Mouse (Mus musculus) gonadal fat pad, adult 2 months (tissue): ENCODE data around the gene Mmd. TPM values are rescaled to one million over a fixed set of nuclear protein-coding genes. Genes with fewer than 3 reads are reported as not detected.

ENCODE experiments used
- DNase-seq: peaks from one replicate; pipeline ENCODE4 v3.0.0-alpha.2; 2012; ENCODE audit warnings: low read depth
- polyA plus RNA-seq: library from polyadenylated mRNA; depleted of rRNA; stranded (reverse); fragments of >200 nt; gene quantifications from 2 replicates; pipeline ENCODE4 v1.2.3, GENCODE M21; 2012; rRNA removed

Mmd gene
- polyA plus RNA-seq, result 224 and 393 TPM in 2 replicates

DNA sequence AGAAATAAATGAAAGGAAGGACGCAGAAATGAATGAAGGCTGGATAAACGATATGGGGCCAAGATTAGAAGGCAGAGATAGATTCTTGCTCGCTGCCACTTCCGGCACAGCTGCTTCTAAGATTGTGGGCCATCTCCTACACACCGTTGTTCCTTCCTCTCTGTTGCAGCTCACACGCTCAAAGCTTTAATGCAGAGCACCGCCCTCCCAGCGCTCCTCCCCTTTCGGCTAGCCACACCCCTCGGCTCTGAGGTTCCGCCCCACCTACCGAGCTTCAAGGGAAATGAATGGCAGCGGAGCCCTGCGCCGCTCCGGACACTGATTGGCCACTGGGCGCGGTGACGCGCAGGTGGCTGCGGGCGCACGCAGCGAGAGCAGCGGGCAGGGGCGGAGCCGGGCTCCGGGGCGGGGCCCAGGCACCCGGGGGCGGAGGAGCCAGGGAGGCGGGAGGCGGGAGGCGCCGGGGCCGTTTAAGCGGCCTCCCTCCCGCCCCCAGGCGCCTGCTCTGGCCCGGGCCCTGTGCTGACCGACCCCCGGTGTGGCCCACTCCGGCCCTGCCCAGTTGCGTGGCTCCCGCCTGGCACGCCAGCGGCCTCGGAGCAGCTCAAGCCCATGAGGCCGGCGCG lies at the start of gene Mmd:
Mmd (plus strand) TSS at position 432 of the 626 bp plus-strand sequence.
- peak; percentile 87 for DNase-seq

DNA sequence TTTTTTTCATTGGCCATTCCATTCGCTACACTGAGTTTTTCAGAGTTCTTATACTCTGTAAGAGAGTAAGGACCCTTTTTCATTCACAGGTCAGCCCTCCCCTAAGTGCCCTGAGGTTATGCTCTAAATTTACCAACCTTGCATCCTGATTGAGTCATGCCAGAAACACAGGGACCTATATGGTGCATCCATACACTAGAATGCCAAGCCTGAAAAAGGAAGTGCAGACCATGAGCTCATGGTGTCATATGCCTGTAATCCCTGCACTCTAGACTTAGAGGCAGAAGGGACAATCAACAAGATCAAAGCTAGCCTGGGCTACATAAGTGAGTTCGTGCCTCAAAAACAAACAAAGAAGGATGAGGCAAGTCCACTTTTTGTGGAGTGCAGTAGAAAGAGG lies 48.4 kb upstream of the Mmd start:
- no peak for DNase-seq

DNA sequence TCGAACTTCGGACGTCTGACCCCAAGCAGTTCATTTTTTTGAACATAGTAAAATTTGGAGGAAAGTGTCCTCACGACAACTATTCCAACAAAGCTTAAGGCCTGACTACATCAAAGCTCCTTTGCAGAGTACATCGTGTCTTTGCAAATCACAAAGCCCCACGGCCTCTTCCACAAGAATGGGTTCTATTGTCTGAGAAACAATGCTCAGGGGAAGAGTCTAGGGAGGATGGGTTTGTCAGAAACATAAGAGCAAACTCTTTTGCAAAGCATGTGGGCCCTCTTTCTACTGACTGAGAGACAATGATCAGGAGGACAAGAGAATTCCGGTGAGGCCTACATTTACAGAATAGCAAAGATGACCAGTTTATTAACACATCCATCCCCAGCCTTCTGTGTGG lies 35.0 kb upstream of the Mmd start:
- DNase-seq, result no peak

DNA sequence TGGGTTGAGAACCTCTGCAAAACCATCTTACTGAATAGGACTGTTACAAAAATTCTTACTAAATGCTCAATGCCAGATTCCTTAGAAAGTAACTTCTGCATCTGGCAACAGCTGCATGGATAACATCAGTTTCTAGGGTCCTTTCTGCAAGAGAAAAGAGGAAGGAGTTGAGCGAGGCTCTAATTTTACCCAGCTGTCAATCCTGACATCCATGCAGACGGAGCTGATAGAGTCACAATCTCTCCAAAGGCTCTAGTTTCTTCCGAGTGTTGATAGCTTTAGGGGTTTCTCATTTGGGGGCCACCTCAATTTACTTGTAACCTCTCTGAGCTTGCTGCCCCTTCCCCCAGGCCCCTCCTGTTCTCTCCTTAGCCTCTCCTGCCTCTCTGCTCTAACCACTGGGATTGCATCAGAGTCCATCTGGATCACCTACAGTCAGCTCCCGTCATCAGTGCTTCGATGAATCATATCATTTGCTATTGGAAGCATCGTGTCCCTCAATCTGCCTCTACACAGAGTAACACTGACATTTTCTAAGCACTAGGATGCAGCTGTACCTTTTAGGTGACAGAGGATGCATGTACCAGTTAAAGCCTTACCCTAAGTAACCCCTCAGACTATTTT lies 29.1 kb upstream of the Mmd start:
- no peak for DNase-seq

DNA sequence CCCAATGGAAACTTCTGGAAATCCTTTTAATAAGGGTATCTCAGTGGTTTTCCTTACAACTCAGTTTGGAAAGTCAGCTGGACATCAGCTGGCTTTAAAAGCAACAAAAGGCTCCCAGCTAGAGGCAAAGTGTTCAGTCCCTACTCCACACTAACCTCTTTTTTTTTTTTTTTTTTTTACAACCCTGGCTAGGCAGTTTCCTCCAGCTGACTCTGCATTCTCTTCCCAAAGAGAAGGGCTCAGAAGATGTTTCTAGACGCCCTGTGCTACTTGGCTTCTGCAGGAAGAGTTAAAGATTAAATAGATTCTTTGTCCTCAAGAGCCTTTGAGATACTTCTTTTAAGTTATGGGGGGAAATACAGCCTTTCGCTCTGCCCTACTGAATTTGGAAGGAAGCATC lies 28.5 kb upstream of the Mmd start:
- no peak for DNase-seq

DNA sequence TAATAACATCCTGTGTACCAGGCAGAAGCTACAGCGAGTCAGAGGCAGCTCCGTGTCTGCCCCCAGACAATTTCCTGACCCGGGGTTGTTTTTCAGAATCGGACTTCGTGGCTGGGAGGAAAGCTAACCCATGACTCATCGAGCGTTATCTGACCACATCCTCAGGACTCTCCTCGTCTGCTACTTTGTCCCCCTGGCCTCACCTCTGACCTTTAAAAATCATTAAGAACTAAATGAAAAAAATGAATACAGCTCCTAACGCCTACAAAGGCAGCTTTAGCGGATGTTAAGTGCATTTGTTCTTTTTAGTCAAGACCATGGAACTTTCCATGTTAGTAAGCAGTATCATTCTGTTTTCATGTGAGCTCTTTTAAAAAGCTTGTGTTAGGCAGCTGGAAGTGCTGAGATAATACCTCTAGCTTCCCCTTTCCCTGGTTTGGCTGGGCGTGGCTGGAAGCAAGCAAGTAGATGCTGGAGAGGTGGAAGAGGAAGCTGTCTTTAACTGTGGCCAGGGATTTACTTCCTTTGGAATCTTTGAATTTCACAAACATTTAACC lies 24.3 kb upstream of the Mmd start:
- no peak for DNase-seq

DNA sequence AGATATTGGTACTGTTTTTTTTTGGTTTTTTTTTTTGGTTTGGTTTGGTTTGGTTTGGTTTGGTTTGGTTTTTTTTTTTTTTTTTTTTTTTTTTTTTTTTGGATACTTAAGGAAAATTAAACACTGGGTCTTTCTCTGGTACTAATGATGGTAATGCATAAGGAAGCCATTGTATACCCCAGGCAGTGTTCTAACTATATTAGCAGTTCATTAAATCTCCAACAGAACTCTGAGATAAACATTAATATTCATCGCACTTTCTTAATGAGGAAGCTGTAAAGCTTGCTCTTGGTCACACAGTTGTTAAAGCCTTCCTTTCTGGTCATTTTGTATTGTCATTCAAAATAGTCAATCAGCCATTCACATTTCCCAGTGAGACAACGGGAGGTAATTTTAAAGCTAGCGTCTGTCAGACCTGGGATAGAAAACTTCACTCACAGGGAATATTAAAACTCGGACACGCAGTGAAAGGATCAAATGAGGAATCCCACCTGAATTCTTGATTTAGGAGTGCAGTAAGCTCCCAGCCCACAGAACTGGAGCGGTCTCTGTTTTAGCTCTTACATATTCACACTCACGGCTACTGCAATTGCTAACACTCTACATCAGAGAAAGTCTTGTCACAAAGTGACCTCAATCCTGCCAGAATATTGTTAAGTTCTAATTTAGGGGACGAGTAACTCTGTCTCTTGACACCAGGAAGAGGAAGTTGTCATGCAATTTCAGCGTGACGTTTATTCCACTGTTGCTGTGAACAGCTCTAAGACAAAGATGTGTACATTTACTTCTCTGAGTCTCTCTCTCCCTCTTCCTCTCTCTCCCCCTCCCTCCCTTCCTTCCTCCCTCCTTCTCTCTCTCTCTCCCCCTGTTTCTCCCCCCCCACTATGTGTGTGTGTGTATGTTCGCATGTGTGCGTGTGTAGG lies 22.0 kb upstream of the Mmd start:
- no peak for DNase-seq

DNA sequence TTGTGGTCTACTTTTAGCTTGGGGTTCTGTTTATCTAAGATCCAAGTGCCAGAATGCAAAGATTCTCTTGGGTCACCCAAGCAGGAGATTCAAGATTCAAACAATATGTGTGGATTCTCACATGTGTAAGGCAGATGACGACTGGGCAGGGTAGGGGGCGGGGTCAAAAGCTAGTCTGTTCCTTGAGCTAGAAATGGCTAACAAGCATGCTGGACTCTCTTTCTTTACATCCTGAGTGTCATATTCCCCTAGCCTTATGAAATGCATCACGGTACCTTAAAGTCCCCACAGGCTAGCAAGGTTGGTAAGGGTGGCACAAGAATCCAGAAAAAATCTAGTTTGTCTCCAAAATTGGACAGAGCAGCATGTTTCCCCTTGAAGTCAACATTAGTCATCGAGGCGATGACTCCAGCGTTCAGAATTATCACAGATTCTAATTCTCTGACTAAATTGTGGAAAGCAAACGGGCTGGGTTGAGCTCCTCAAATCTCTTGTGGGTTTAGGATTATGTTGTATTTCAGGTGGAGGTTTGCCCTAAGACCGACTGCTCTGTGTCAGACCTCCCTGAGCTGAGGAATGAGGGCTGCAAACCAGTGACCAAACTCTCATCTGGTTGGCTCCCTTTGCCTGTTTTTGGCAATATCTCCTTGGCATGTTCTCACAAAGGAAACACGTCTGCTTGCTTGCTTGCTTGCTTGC lies 20.9 kb upstream of the Mmd start:
- DNase-seq, result no peak

DNA sequence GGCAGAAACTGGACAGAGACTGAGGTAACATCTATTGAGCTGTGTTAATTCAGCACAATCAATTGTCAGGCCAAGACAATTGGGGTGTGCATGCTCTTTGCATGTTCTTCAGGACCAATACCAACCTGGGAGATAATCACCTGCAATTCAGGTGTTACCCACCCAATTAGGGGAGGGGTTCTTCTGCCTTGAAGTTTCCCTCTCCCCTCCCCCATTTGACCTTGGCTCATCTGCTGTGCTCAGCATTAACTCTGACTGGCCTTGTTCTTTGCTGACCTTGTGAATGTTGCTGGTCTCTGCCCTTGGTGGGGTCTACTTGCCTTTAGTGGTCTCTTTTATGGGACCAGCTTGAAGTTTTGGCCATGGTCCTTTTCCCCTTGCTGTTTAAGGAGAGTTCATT lies 19.5 kb upstream of the Mmd start:
- DNase-seq, result no peak

DNA sequence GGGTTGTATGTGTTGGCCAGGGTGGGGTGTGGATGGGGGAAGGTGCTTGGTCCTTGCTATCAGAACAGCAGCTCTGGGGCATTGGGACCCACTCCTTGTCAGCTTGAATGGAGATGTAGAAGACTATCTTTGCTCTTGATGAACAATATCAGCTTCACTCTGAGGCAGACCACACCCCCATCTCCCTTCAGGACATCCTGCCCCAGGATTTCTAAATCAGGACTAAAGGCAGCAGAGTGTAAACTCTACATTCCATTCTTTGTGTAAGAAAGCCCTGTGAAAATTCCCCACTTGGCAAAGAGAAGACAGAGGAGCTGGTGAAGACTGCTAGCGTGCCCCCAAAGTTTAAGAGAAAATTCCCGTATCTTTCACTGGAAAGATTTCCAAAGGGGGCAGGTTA lies 18.6 kb upstream of the Mmd start:
- no peak for DNase-seq

DNA sequence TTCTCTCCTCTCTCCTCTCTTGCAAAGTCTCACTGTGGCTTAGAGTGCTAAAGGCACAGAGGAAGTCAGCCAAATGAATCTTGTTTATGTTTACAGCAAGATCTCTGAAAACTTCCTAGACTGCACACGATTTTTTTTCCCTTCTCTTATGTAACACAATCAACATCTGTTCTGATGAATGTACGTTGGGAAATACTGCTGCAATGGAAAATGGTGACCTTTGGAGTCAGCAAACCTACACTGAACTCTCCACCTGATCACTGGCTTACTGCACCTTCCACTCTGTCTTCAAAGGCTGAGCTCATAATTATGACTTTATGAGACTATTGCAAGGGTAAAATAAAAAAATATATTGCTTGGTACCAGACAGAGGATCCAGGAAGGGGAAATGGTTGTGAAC lies 17.6 kb upstream of the Mmd start:
- no peak for DNase-seq

DNA sequence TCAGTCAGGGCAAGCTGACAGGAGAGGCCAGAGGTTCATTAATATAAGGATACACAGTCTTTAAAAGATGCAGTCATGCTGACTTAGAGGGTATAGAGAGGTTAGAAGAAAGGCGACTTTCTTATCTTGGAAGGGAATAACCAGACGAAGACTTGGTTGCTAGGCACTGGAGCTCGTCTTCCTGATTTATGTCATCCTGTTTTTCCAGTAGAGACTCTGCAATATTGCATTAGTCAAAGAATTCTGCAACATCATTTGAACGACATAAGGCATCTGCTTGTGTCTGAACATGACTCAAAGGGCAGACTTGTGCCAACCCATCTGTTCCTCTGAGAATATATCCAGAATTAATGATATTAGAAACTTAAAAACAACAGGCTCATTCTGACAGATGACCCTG lies 16.6 kb upstream of the Mmd start:
- DNase-seq, result no peak

DNA sequence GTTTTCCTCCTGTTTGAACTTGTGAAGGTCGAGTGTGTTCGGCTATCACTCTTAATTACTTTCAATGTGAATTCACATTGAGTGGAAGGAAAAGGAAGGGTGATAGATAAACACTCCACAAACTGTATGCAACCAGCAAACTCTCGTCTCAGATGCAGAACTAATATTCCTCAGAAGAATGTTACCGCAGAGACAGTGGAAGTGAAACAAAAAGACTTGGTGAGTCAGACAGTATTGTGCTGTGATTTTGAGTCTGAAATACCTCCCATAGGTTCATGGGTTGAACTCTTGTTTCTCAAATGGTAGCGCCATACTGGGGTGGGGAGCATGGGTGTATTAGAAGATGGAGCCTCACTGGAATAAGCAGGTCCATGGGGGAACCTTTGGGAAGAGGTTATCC lies 14.0 kb upstream of the Mmd start:
- DNase-seq, result no peak

DNA sequence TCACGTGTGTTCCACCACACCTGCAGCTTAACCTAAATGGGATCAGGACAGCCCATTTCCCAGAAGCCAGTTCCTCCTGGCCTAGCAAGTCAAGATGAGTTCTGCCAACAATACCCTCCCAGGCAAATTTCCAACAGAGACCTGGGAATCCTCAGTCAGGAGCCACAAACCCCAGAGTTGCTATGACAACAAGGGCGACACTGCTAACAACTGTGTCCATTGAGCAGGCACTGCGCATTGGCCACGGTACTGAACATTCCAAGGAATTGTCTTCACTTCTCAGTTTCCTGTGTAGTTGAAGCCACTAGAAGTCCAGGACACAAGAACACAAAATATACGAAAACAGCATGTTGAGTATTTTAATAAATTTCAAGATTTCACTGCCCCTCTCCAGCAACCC lies 11.6 kb upstream of the Mmd start:
- no peak for DNase-seq

DNA sequence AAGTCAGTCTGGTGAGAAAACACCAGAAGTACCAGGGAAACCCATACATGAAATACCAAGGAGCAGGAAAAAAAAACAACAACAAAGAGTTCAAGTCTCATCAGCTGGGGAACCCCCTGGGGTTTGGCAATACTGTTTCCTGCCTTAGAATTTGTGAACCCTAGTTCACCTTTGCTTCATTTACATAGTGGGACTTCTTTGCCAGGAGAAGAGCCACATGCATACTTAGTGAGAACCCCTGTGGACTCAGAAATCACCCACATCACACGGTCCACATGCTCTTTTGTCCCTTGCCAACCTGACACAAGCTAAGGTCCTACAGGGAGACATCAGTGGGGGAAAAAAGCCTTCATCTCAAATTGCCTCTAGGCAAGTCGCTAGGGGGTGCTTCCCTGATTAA lies 10.6 kb upstream of the Mmd start:
- DNase-seq, result no peak

DNA sequence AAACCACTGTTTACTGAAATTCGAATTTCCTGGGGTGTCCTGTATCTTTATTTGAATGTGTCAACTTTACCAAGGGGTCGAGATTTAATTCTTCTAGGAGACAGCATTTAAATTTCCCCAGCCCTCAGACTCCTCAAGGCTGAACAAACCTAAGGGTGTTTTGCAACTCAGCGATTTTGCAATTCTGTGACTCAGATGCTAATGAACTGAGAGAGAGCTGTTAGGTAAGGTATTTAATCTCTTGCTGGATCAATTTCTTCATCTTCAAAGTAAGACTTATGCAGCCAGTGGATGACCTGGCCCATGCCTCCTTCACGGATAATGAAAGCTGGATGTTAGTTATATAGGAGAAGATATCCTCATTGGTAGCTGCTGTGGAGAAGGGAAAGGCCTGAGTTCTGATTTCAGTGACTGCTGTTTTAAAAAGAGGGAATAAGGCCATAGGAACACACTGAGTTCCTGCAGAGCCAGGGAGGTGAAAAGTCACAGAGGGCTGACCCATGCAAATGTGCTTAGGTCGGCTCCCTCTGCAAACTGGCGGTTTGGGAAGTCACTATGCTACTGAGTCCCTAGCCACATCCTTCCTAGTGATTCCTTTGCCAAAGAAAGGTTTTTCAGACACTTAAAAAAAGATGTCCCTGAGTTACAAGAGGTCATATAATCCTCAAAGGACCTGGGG lies 8.5 kb upstream of the Mmd start:
- DNase-seq, result no peak

DNA sequence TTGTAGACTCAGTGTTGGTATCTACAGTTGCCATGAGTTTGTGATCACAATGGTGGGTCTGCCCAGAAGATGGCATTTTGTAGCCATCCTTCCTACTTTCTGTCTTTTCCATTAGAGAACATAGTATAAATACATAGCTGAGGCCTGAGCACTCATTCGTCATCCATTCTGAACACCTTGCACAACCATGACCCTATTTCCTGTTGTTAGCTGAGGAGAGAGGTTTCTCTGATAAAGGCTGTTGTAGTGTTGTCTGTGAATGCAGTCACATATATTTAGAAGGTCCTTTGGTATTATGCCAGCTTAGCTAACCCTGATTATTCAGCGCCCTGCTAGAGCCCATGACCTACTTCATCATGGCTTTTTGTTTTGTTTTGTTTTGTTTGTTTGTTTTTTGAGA lies 7.4 kb upstream of the Mmd start:
- DNase-seq, result no peak

DNA sequence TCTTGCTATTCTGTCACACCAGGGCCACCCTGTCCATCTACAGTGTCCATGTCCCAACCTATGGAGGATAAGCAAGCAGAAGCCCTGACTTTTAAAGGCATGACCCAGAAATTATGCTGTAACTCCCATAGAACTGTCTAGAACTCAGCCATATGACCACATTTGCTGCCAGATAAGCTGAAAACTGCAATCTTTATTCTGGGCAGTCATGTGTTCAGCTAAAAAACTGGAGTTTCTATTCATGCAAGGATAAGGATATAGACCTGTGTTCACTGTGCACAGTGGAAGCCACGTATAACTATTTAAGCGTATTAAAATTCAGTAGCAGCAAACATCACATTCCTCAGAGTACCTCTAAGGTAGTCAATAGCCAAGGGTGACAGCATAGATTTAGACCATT lies 6.0 kb upstream of the Mmd start:
- no peak for DNase-seq

DNA sequence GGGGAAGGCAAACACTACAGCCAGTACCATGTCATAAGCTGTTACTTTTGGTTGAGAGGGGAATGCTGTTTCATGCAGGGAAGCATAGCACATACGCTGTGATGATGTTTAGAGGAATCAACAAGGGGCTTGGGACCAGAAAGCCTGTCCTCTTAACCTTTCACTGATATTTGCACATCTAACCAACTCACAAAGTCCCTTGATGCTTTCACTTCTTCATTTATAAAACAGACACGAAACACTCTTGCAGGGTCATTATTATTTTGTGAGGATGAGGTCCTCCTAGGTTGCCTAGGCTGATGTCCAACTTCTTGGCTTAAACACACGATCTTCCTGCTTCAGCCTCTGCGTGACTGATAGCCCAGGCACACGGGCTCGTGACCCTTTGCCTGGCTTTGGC lies 3.6 kb upstream of the Mmd start:
- no peak for DNase-seq

DNA sequence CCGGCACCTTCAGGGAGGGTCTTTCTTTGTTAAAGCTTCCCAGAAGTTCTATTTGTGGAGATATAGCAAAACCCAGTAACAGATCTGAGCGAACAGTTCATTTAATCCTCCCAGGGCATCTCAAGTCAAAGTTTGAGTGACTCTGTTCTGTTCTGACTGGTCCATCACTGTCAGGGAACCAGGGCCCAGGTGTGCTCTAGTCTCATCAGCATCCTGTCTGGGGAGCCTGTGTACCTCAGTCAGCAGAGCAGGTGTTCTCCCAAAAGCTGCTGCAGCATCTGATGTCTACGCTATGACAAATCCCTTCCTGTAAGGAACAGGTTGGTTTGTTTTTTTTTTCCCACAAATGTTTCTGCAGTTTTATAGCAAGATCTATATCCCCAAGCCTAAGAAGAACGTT lies 2.6 kb upstream of the Mmd start:
- no peak for DNase-seq

DNA sequence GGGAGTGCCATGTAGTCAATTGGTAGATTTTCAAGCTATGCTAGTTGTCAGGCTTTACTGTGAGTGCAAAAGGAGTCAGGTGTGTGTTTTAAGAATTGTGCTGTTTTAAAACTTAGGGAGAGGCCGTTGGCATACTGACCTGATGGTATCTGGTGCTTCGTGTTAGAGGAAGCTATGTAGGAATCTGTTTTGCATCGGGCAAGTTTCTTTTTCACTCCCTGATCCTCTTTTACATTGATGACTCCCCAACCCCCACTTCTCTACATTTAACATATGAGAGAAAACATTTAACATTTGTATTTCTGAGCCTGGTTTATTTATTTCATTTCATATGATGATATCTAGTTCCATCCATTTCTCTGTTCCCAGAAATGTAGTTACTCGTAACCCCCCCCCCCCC lies 1.5 kb upstream of the Mmd start:
- no peak for DNase-seq
